Mouse (Mus musculus) cerebellum, adult 9-11 months (tissue): ENCODE measurements around the gene Rgs1.

Experiments used
- DNase-seq: peaks from one replicate; pipeline ENCODE4 v3.0.0; 2022

Gene Rgs1

GRCm38 (mm10) chr1:144248923-144249322, at the start of gene Rgs1:
Gene Rgs1 (minus strand): TSS chr1:144249242.
- DNase-seq: no peak

GRCm38 (mm10) chr1:144283020-144284014, 34.3 kb upstream of the Rgs1 start:
- no peak for DNase-seq

- DNase-seq: no peak
Measured at GRCm38 (mm10) chr1:144280056-144280455, 31.0 kb upstream of the Rgs1 start.

- no peak for DNase-seq
Measured at GRCm38 (mm10) chr1:144272991-144273390, 23.9 kb upstream of the Rgs1 start.

- no peak for DNase-seq
Measured at GRCm38 (mm10) chr1:144269112-144269511, 20.1 kb upstream of the Rgs1 start.

GRCm38 (mm10) chr1:144267471-144268470, 18.7 kb upstream of the Rgs1 start:
- DNase-seq: no peak

GRCm38 (mm10) chr1:144264000-144264399, 15.0 kb upstream of the Rgs1 start:
- no peak for DNase-seq

GRCm38 (mm10) chr1:144262008-144262407, 13.0 kb upstream of the Rgs1 start:
- DNase-seq: no peak

GRCm38 (mm10) chr1:144258779-144259178, 9.7 kb upstream of the Rgs1 start:
- no peak for DNase-seq

- no peak for DNase-seq
Measured at GRCm38 (mm10) chr1:144256556-144257331, 7.7 kb upstream of the Rgs1 start.

- DNase-seq: no peak
Measured at GRCm38 (mm10) chr1:144248206-144248605, 836 bp downstream of the Rgs1 start.

- DNase-seq: no peak
Measured at GRCm38 (mm10) chr1:144247382-144247781, 1.7 kb downstream of the Rgs1 start.

GRCm38 (mm10) chr1:144243511-144243910, 5.5 kb downstream of the Rgs1 start:
- no peak for DNase-seq

- no peak for DNase-seq
Measured at GRCm38 (mm10) chr1:144239195-144239594, 9.8 kb downstream of the Rgs1 start.

GRCm38 (mm10) chr1:144215230-144215629, 33.8 kb downstream of the Rgs1 start:
- DNase-seq: no peak

GRCm38 (mm10) chr1:144210912-144211311, 38.1 kb downstream of the Rgs1 start:
- DNase-seq: no peak

GRCm38 (mm10) chr1:144206281-144207061, 42.6 kb downstream of the Rgs1 start:
- no peak for DNase-seq

- no peak for DNase-seq
Measured at GRCm38 (mm10) chr1:144204766-144205165, 44.3 kb downstream of the Rgs1 start.

GRCm38 (mm10) chr1:144202939-144203338, 46.1 kb downstream of the Rgs1 start:
- no peak for DNase-seq

- no peak for DNase-seq
Measured at GRCm38 (mm10) chr1:144200496-144200895, 48.5 kb downstream of the Rgs1 start.

GRCm38 (mm10) chr1:144199538-144199937, 49.5 kb downstream of the Rgs1 start:
- DNase-seq: no peak

- no peak for DNase-seq
Measured at GRCm38 (mm10) chr1:144197684-144198083, 51.4 kb downstream of the Rgs1 start.
